Mouse (Mus musculus) telencephalon, adult 2 months (tissue): ENCODE measurements at regions not wholly inside any gene's neighbourhood (a gene's known extent, or its start where the extent isn't known, plus 50 kb on each side); places are given as distances from the start of the nearest gene placed in this dataset.

ENCODE experiments used
- DNase-seq: peaks from one replicate; pipeline ENCODE4 v3.0.0-alpha.2; 2011; ENCODE audit warnings: low read depth, low spot score

- no peak for DNase-seq
These were observed 470.4 kb downstream of the Vrk1 start for GRCm38 (mm10) chr12:106480281-106481060.

- no peak for DNase-seq
These were observed 491.7 kb downstream of the Vrk1 start for GRCm38 (mm10) chr12:106501622-106502327.

GRCm38 (mm10) chr12:106504285-106504684 is 494.3 kb downstream of the Vrk1 start:
- DNase-seq: no peak

- DNase-seq: no peak
These were observed 504.0 kb downstream of the Vrk1 start for GRCm38 (mm10) chr12:106514057-106514456.

DNA sequence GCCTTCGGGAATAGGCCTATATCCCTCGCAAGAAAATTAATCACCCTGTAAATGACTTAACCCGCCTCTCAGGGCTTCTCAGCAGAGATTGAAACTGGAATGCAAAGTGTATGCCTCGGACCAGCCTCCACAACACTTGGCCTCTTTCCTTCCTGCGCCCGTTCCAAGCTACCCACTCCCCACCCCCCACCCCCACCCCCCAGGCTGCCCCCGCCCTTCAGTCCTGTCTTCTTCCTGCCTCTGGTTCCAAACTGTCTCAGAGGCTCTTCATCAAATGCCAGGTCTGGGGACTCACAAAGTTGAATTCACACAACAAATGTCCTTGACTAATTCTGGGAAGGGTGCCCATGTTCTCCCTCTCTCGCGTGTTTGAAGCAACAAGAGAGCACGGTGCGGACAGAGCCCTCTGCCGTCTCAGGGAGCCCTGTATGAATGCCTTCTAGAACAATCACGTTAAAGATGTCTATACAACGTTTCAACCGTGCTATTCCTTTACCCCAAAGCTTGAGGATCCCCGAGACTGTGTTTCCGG is 505.3 kb downstream of the Vrk1 start:
- DNase-seq: no peak

DNA sequence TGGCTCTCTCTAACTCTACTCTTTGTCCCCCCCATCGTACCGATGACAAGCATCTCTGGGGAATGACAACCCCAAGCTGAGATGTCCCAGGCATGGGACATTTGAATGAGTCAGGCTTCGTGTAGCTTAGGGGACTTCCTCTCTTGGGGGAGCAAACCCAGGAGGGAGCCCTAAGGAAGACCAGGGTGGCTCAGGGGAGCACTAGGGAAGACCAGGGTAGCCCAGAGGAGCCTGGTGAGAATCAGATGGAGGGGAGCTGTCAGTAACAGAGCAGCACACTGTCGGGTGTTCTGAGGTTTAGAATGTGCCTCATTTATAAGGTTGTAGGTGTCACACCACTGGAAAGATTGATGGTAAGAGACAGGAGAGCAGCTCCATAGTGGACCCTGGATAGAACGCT is 509.1 kb downstream of the Vrk1 start:
- DNase-seq: no peak

DNA sequence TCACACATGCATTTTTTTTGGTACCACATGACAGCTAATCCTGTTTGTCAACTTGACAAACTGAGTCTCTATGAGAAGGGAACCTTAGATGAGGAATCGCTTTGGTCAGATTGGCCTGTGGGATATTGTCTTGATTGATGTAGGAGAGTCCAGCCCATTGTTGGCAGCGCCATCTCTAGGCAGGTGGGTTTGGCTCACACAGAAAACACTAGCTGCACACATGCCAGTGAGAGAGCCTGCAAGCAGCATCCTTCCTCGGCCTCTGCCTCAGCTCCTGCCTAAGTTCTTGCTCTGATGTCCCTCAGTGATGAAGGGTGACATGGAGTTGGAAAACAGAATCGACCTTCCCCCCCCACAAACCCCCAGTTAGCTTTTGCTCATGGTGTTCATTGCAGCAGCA is 514.4 kb downstream of the Vrk1 start:
- DNase-seq: no peak

GRCm38 (mm10) chr12:106527116-106527515 is 517.1 kb downstream of the Vrk1 start:
- no peak for DNase-seq

DNA sequence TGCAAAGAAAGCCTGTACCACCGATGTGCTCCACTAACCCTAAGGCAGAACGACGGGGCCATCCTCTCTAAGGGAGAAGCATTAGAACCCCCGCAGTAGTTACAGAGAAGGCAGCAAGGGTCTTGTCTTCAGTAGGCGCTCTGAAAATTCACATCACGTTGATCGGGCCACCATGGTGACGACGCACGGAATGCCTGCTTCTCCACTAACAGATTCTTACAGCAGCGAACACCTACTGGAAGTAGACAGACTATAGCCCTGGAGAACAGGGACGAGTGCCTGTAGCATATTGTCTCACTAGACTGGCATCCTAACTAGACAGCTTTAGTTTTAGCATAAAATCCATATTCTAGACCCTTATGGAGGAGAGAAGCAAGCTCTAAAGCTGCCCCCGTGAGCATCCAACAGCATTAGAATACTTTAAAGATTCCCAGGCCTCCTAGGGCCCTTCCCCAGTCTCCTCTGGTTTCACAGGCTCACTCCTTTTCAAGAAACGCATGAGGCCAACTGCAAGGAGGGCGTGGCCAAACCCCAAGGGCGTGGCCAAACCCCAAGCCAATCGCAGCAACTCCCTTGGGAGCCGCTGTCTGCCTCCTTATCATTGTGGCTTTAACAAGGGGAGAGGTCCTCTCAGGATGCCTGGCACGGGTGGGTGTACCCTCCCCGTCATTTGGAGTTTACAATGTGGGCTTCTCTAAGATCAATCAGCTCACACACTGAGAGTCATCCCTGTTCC is 517.8 kb downstream of the Vrk1 start:
- DNase-seq: no peak

DNA sequence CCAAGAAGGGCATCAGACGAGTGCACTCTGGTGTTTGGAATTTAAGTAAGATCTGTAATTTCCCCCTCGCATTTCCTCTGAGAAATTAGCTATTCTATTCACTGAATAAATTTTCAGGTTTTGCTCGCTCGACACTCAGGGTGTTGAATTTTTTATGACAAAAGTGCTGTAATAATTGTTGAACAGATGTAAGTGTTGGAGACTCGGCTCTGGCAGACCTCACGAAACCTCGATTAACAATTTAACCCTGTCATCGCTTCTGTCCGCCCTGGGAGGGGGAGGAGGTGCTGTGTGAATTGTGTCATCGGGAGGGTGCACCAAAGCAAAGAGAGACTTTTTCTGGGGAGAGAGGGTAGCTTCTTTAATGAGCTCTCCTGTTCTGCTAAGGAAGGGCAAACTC is 518.5 kb downstream of the Vrk1 start:
- peak; percentile 19 for DNase-seq

DNA sequence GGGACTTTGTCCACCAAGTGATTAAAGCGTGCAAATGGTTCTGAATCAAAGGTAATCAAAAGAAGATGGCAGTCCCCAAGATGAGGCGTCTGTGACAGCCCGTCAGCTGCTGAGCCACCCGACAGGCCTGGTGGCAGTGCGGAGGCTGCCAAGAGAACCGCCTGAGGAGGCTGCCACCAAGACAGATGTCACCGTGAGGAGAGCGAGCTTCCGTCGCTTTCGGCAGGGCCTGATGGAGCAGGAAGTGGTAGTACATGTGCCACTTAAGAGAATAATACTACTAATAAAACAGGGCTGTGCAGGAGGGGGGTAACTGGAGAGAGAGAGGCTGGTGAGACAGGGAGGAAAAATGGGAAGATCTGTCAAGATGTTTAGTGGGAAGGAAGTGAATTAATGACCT is 519.1 kb downstream of the Vrk1 start:
- DNase-seq: peak; percentile 8

GRCm38 (mm10) chr12:106535086-106535485 is 525.1 kb downstream of the Vrk1 start:
- DNase-seq: no peak

GRCm38 (mm10) chr12:106535628-106536288 is 525.7 kb downstream of the Vrk1 start:
- DNase-seq: no peak

DNA sequence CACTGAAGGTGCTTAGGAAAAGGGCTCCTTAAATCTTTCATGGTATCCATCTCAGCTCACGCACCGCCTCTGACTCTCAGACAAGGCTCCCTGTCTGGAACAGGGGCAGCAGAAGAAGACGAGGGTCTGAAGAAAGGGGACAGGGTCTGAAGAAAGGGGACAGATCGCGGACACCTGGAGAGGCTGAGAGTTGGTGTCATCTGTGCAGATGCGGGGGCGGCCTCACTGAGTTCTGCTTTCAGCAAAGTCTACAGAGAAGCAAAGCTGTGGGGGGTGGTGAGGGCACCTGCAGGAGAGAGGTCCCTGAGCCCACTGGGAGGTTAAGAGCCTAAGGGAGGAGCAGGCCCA is 526.2 kb downstream of the Vrk1 start:
- no peak for DNase-seq

- no peak for DNase-seq
These were observed 530.0 kb downstream of the Vrk1 start for GRCm38 (mm10) chr12:106540003-106540402.

DNA sequence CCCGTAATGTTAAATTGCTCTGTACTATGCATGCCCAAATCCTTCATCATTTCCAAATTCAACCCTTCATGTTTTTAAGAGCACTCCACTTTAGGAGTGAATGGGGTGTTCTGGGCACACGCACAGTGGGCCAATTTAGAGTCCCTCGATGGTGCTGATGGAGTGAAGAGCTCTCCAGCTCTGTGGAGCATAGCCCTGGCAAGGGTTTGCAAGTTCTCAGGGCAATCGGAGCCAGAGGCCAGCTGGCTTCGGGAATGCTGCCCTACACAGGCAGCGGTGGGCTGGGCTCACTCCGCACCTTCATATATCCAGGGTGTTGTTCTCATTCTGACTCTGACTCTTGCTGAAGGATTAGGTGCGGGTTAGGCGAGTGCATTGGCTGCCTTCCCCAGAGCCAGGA is 549.5 kb downstream of the Vrk1 start:
- no peak for DNase-seq

- DNase-seq: no peak
These were observed 555.2 kb downstream of the Vrk1 start for GRCm38 (mm10) chr12:106565263-106565681.

GRCm38 (mm10) chr12:106566361-106566760 is 556.3 kb downstream of the Vrk1 start:
- no peak for DNase-seq

DNA sequence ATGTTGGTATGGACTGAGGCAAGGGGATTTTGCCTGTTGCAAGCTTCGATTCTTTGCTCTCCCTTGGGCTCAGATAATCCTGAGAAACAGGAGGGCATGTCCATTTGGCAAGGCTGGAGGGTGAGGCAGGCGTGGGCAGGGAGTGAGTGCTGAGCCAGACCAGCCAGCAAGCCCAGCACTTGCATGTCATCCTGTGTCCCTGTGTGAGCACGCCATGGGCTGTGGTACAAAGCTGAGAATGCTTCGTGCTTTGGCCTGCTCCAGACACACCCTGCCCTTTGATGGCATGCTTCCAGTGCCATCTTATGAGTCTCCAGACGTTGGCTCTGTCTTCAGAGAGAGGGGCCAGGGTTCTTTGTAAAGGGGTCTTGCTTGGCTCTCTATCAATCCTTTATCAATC is 557.1 kb downstream of the Vrk1 start:
- no peak for DNase-seq

DNA sequence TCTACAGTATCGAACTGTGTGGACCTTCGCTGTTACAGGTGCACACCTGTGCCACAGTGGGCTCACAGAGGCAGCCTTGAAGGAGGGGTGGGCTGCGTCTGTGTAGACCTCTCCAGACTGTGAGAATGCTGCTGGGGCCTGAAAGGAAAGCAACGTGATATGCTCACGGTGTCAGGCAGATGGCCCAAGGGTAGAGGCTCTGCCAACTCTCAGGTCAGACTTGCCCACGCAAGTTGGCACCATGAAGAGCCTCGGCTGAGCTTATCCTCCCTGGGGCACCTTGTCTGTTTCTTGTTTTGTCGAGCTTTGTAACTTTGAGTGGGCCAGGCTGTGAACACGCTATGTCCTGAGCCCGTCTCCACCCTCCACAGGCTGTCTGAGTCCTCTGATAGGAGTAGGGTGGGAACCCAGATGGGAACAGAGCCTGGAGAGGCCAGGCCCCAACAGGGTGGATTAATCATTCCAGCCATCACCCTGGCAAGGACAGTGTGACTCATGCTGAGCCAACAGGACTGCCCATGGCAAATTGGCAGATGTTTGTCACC is 558.6 kb downstream of the Vrk1 start:
- DNase-seq: no peak

- DNase-seq: no peak
These were observed 562.9 kb downstream of the Vrk1 start for GRCm38 (mm10) chr12:106572956-106573355.
